Mouse (Mus musculus): ENCODE results near the gene Tor4a. TPM values are rescaled to one million over a fixed set of nuclear protein-coding genes. Genes with fewer than 3 reads are reported as not detected.

Gene Tor4a
- 37.3 and 49.3 TPM in 2 replicates for polyA plus RNA-seq (2012; rRNA removed)

DNA sequence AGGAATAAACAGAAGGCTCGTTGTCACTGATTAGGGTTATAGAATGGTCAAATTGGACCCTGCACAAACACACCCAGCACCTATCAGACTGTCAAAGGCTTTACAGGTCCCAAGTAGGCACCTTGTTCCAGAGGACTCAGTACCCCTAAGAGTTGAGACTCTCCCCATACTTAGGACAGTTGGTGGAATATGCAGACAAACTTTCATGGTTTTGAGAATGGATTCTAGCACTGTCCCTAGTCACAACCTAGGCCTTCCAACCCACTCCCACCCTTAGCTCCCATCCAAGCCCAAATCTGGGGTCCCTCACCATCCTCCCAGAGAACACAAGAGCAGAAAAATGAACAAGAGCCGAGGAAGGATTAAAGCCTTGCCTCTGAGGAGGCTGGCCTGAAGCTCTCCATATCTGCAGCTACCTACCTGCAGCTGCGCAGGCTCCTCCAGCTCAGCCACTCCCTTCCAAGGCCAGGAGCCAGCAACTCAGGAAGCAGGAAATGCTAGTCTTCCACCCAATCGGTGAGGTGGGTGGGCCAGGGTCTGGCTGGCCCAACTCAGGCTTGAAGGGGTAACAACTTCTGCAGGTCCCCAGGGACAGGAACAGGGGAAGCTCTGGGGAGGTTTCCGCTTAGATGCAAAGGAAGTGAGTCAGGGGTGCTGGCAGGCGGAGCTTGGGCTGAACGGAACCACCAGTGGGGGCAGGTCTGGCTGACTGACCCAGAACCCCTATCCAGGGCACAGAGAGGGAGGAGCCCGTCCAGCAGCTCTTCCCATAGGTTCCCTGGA lies at the start of gene Tor4a:
Tor4a (minus strand) TSS at position 715 of the 783 bp plus-strand sequence.
- Histone ChIP-seq H3K4me3 (ENCODE audit: low read depth, low read length) (peak within 1 kb of the TSS; percentile 69), H3K27me3 (ENCODE audit: control insufficient read depth, insufficient read depth, low read length) (no peaks in the 10 kb centered on the region), H3K4me1 (ENCODE audit: control insufficient read depth, insufficient read depth, insufficient read length, low read length) (peaks cover 40% of the 10 kb centered on the region), H3K36me3 (ENCODE audit: control insufficient read depth, insufficient read depth, low read length) (peaks cover 26% of the 10 kb centered on the region), H3K27ac (ENCODE audit: insufficient read depth, low read depth, low read length) (peak within 1 kb of the TSS; percentile 97)
- TF ChIP-seq CTCF (IDR thresholded peaks at IDR 0.05; ENCODE audit: extremely low read depth, insufficient read length, insufficient replicate concordance, low read depth, low read length) (no peak), POLR2A (IDR thresholded peaks at IDR 0.05; ENCODE audit: low read depth, low read length) (peak; percentile 63)
- WGBS, result 2% methylated on average over 8 of the region's 8 CpGs

- H3K27me3 ChIP-seq (ENCODE audit: control insufficient read depth, insufficient read depth, low read length), result no peaks in the 10 kb centered on the region; the same call in 1 of the 2 replicates
- peaks cover 28% of the 10 kb centered on the region for H3K4me1 ChIP-seq (ENCODE audit: control insufficient read depth, insufficient read depth, insufficient read length, low read length)
- peaks cover 10% of the 10 kb centered on the region for H3K36me3 ChIP-seq (ENCODE audit: control insufficient read depth, insufficient read depth, low read length)
- WGBS, result 88% methylated on average over 4 of the region's 4 CpGs
- H3K4me3 ChIP-seq (ENCODE audit: low read depth, low read length), result no peak overlapping the region
- no peak overlapping the region for H3K27ac ChIP-seq (ENCODE audit: insufficient read depth, low read depth, low read length)
- TF ChIP-seq CTCF (IDR thresholded peaks at IDR 0.05; ENCODE audit: extremely low read depth, insufficient read length, insufficient replicate concordance, low read depth, low read length) (no peak), POLR2A (IDR thresholded peaks at IDR 0.05; ENCODE audit: low read depth, low read length) (no peak)
These were observed 47.5 kb upstream of the Tor4a start for GRCm38 (mm10) chr2:25244144-25244543.

- TF ChIP-seq POLR2A (IDR thresholded peaks at IDR 0.05; ENCODE audit: low read depth, low read length), result no peak
- no peak for TF ChIP-seq CTCF (IDR thresholded peaks at IDR 0.05; ENCODE audit: extremely low read depth, insufficient read length, insufficient replicate concordance, low read depth, low read length)
- 83% methylated on average over 8 of the region's 8 CpGs for WGBS
- H3K4me1 ChIP-seq (ENCODE audit: control insufficient read depth, insufficient read depth, insufficient read length, low read length), result peaks cover 28% of the 10 kb centered on the region
- H3K27ac ChIP-seq (ENCODE audit: insufficient read depth, low read depth, low read length), result no peak overlapping the region
- H3K4me3 ChIP-seq (ENCODE audit: low read depth, low read length), result no peak overlapping the region
- peaks cover 5% of the 10 kb centered on the region; the same call in 1 of the 2 replicates for H3K36me3 ChIP-seq (ENCODE audit: control insufficient read depth, insufficient read depth, low read length)
- H3K27me3 ChIP-seq (ENCODE audit: control insufficient read depth, insufficient read depth, low read length), result no peaks in the 10 kb centered on the region; the same call in 1 of the 2 replicates
These were observed 46.7 kb upstream of the Tor4a start for GRCm38 (mm10) chr2:25243342-25243741.

- under 1% methylated on average over 55 of the region's 59 CpGs for whole genome bisulfite sequencing
- peak within 1 kb of the TSS; percentile 70 for H3K4me3 ChIP-seq (ENCODE audit: low read depth, low read length)
- no peak for TF ChIP-seq CTCF (IDR thresholded peaks at IDR 0.05; ENCODE audit: extremely low read depth, insufficient read length, insufficient replicate concordance, low read depth, low read length)
- TF ChIP-seq POLR2A (IDR thresholded peaks at IDR 0.05; ENCODE audit: low read depth, low read length), result no peak
- H3K27ac ChIP-seq (ENCODE audit: insufficient read depth, low read depth, low read length), result peak within 1 kb of the TSS; percentile 31; the same call in 1 of the 2 replicates
- H3K4me1 ChIP-seq (ENCODE audit: control insufficient read depth, insufficient read depth, insufficient read length, low read length), result peaks cover 38% of the 10 kb centered on the region
- no peaks in the 10 kb centered on the region; the same call in 1 of the 2 replicates for H3K27me3 ChIP-seq (ENCODE audit: control insufficient read depth, insufficient read depth, low read length)
- no peaks in the 10 kb centered on the region; the same call in 1 of the 2 replicates for H3K36me3 ChIP-seq (ENCODE audit: control insufficient read depth, insufficient read depth, low read length)
These were observed 45.4 kb upstream of the Tor4a start, which contains the start of the genes Rnf208 and Cysrt1 for GRCm38 (mm10) chr2:25242101-25242506. Gene Rnf208 (plus strand): TSS chr2:25242255. Gene Cysrt1 (minus strand): TSS chr2:25242452.

DNA sequence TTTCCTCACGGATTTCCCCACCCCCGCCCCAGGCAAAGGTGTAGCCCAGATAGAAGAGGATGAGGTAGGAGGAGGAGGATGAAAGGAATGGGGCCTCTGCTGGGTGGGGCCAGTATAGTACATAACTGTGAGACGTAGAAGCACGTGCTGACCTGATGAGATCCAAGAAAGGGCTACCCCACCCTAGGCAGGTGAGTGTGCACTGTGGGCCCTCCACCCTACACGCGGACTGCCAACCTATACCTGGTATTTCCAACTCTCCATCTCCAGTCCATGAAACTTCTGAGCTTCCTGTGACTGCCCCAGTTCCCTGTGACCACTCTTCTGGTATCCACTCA lies 44.7 kb upstream of the Tor4a start:
- TF ChIP-seq POLR2A (IDR thresholded peaks at IDR 0.05; ENCODE audit: low read depth, low read length), result no peak
- no peak for TF ChIP-seq CTCF (IDR thresholded peaks at IDR 0.05; ENCODE audit: extremely low read depth, insufficient read length, insufficient replicate concordance, low read depth, low read length)
- peak overlapping the region; percentile 70 for H3K4me3 ChIP-seq (ENCODE audit: low read depth, low read length)
- no peaks in the 10 kb centered on the region; the same call in 1 of the 2 replicates for H3K27me3 ChIP-seq (ENCODE audit: control insufficient read depth, insufficient read depth, low read length)
- 11% methylated on average over 6 of the region's 6 CpGs for WGBS
- peak overlapping the region; percentile 31; the same call in 1 of the 2 replicates for H3K27ac ChIP-seq (ENCODE audit: insufficient read depth, low read depth, low read length)
- H3K4me1 ChIP-seq (ENCODE audit: control insufficient read depth, insufficient read depth, insufficient read length, low read length), result peaks cover 32% of the 10 kb centered on the region
- no peaks in the 10 kb centered on the region; the same call in 1 of the 2 replicates for H3K36me3 ChIP-seq (ENCODE audit: control insufficient read depth, insufficient read depth, low read length)

- no peaks in the 10 kb centered on the region; the same call in 1 of the 2 replicates for H3K36me3 ChIP-seq (ENCODE audit: control insufficient read depth, insufficient read depth, low read length)
- 2% methylated on average over 29 of the region's 29 CpGs for WGBS
- TF ChIP-seq CTCF (IDR thresholded peaks at IDR 0.05; ENCODE audit: extremely low read depth, insufficient read length, insufficient replicate concordance, low read depth, low read length), result no peak
- peak; percentile 35; the same call in 1 of the 2 replicates for TF ChIP-seq POLR2A (IDR thresholded peaks at IDR 0.05; ENCODE audit: low read depth, low read length)
- H3K4me1 ChIP-seq (ENCODE audit: control insufficient read depth, insufficient read depth, insufficient read length, low read length), result peaks cover 30% of the 10 kb centered on the region
- H3K27ac ChIP-seq (ENCODE audit: insufficient read depth, low read depth, low read length), result peak overlapping the region; percentile 31; the same call in 1 of the 2 replicates
- H3K4me3 ChIP-seq (ENCODE audit: low read depth, low read length), result peak overlapping the region; percentile 70
- H3K27me3 ChIP-seq (ENCODE audit: control insufficient read depth, insufficient read depth, low read length), result no peaks in the 10 kb centered on the region; the same call in 1 of the 2 replicates
These were observed 44.2 kb upstream of the Tor4a start for GRCm38 (mm10) chr2:25240723-25241437.

Data from small intestine, adult 2 months (tissue).